Mouse (Mus musculus): ENCODE measurements around the gene Mrps12. TPM values are rescaled to one million over a fixed set of nuclear protein-coding genes. Genes with fewer than 3 reads are reported as not detected.

Mrps12 gene
- polyA plus RNA-seq, 1 experiment from 2014 or later = 153 TPM

- Histone ChIP-seq H3K4me3 (ENCODE audit: low read depth, low read length) (no peak overlapping the region), H3K9ac (replicated peaks; ENCODE audit: low read depth, low read length) (no peak overlapping the region), H3K27me3 (ENCODE audit: control insufficient read depth, insufficient read depth, low read length) (no peaks in the 10 kb centered on the region), H3K4me1 (ENCODE audit: control insufficient read depth, insufficient read depth, low read length) (peaks cover 5% of the 10 kb centered on the region; the same call in 1 of the 2 replicates), H3K4me2 (replicated peaks; ENCODE audit: low read depth, low read length) (no peak overlapping the region), H3K36me3 (ENCODE audit: control insufficient read depth, insufficient read depth, low read length) (peaks cover 12% of the 10 kb centered on the region), H3K9me3 (ENCODE audit: control insufficient read depth, low read depth, low read length) (no peaks in the 10 kb centered on the region), H3K27ac (ENCODE audit: low read length) (peak overlapping the region; percentile 55; the same call in 1 of the 2 replicates)
- peak; percentile 70; the same call in 1 of the 2 replicates for ATAC-seq (ENCODE audit: insufficient number of reproducible peaks, insufficient read depth, low FRiP score, low read depth)
- WGBS = 39% methylated on average over 6 of the region's 6 CpGs
Observed at GRCm38 (mm10) chr7:28780067-28780658, 38.5 kb upstream of the Mrps12 start.

GRCm38 (mm10) chr7:28778825-28779224 is 37.2 kb upstream of the Mrps12 start:
- Histone ChIP-seq H3K9me3 (ENCODE audit: control insufficient read depth, low read depth, low read length) (no peaks in the 10 kb centered on the region), H3K4me1 (ENCODE audit: control insufficient read depth, insufficient read depth, low read length) (peaks cover 5% of the 10 kb centered on the region; the same call in 1 of the 2 replicates), H3K27me3 (ENCODE audit: control insufficient read depth, insufficient read depth, low read length) (no peaks in the 10 kb centered on the region), H3K4me3 (ENCODE audit: low read depth, low read length) (no peak overlapping the region), H3K9ac (replicated peaks; ENCODE audit: low read depth, low read length) (no peak overlapping the region), H3K4me2 (replicated peaks; ENCODE audit: low read depth, low read length) (no peak overlapping the region), H3K27ac (ENCODE audit: low read length) (no peak overlapping the region), H3K36me3 (ENCODE audit: control insufficient read depth, insufficient read depth, low read length) (peaks cover 9% of the 10 kb centered on the region)
- ATAC-seq (ENCODE audit: insufficient number of reproducible peaks, insufficient read depth, low FRiP score, low read depth) = no peak
- WGBS = 77% methylated on average over 9 of the region's 9 CpGs

GRCm38 (mm10) chr7:28775129-28775528 is 33.5 kb upstream of the Mrps12 start:
- Histone ChIP-seq H3K9ac (replicated peaks; ENCODE audit: low read depth, low read length) (no peak overlapping the region), H3K9me3 (ENCODE audit: control insufficient read depth, low read depth, low read length) (no peaks in the 10 kb centered on the region), H3K4me3 (ENCODE audit: low read depth, low read length) (no peak overlapping the region), H3K27me3 (ENCODE audit: control insufficient read depth, insufficient read depth, low read length) (no peaks in the 10 kb centered on the region), H3K4me2 (replicated peaks; ENCODE audit: low read depth, low read length) (no peak overlapping the region), H3K36me3 (ENCODE audit: control insufficient read depth, insufficient read depth, low read length) (peaks cover 10% of the 10 kb centered on the region), H3K27ac (ENCODE audit: low read length) (no peak overlapping the region), H3K4me1 (ENCODE audit: control insufficient read depth, insufficient read depth, low read length) (peaks cover under 1% of the 10 kb centered on the region; the same call in 1 of the 2 replicates)
- WGBS = 86% methylated on average over 7 of the region's 7 CpGs
- ATAC-seq (ENCODE audit: insufficient number of reproducible peaks, insufficient read depth, low FRiP score, low read depth) = no peak

- ATAC-seq (ENCODE audit: insufficient number of reproducible peaks, insufficient read depth, low FRiP score, low read depth) = no peak
- H3K9ac ChIP-seq (replicated peaks; ENCODE audit: low read depth, low read length) = no peak overlapping the region
- no peak overlapping the region for H3K4me2 ChIP-seq (replicated peaks; ENCODE audit: low read depth, low read length)
- H3K27ac ChIP-seq (ENCODE audit: low read length) = no peak overlapping the region
- H3K4me1 ChIP-seq (ENCODE audit: control insufficient read depth, insufficient read depth, low read length) = no peaks in the 10 kb centered on the region
- no peaks in the 10 kb centered on the region for H3K9me3 ChIP-seq (ENCODE audit: control insufficient read depth, low read depth, low read length)
- 86% methylated on average over 12 of the region's 12 CpGs for WGBS
- H3K36me3 ChIP-seq (ENCODE audit: control insufficient read depth, insufficient read depth, low read length) = peaks cover 10% of the 10 kb centered on the region
- H3K27me3 ChIP-seq (ENCODE audit: control insufficient read depth, insufficient read depth, low read length) = no peaks in the 10 kb centered on the region
- H3K4me3 ChIP-seq (ENCODE audit: low read depth, low read length) = no peak overlapping the region
Observed at GRCm38 (mm10) chr7:28774164-28774563, 32.5 kb upstream of the Mrps12 start.

- H3K27ac ChIP-seq (ENCODE audit: low read length) = no peak overlapping the region
- H3K27me3 ChIP-seq (ENCODE audit: control insufficient read depth, insufficient read depth, low read length) = no peaks in the 10 kb centered on the region
- no peak overlapping the region for H3K4me3 ChIP-seq (ENCODE audit: low read depth, low read length)
- H3K4me1 ChIP-seq (ENCODE audit: control insufficient read depth, insufficient read depth, low read length) = no peaks in the 10 kb centered on the region
- H3K9me3 ChIP-seq (ENCODE audit: control insufficient read depth, low read depth, low read length) = no peaks in the 10 kb centered on the region
- peaks cover 10% of the 10 kb centered on the region for H3K36me3 ChIP-seq (ENCODE audit: control insufficient read depth, insufficient read depth, low read length)
- 62% methylated on average over 3 of the region's 3 CpGs for WGBS
- H3K9ac ChIP-seq (replicated peaks; ENCODE audit: low read depth, low read length) = no peak overlapping the region
- no peak for ATAC-seq (ENCODE audit: insufficient number of reproducible peaks, insufficient read depth, low FRiP score, low read depth)
- H3K4me2 ChIP-seq (replicated peaks; ENCODE audit: low read depth, low read length) = no peak overlapping the region
Observed at GRCm38 (mm10) chr7:28773163-28773562, 31.5 kb upstream of the Mrps12 start.

GRCm38 (mm10) chr7:28771867-28772266 is 30.2 kb upstream of the Mrps12 start:
- H3K9me3 ChIP-seq (ENCODE audit: control insufficient read depth, low read depth, low read length) = no peaks in the 10 kb centered on the region
- H3K4me1 ChIP-seq (ENCODE audit: control insufficient read depth, insufficient read depth, low read length) = peaks cover 8% of the 10 kb centered on the region
- no peaks in the 10 kb centered on the region for H3K27me3 ChIP-seq (ENCODE audit: control insufficient read depth, insufficient read depth, low read length)
- no peak overlapping the region for H3K4me3 ChIP-seq (ENCODE audit: low read depth, low read length)
- 90% methylated on average over 11 of the region's 11 CpGs for WGBS
- H3K4me2 ChIP-seq (replicated peaks; ENCODE audit: low read depth, low read length) = no peak overlapping the region
- no peak for ATAC-seq (ENCODE audit: insufficient number of reproducible peaks, insufficient read depth, low FRiP score, low read depth)
- H3K36me3 ChIP-seq (ENCODE audit: control insufficient read depth, insufficient read depth, low read length) = peaks cover 4% of the 10 kb centered on the region
- H3K27ac ChIP-seq (ENCODE audit: low read length) = no peak overlapping the region
- no peak overlapping the region for H3K9ac ChIP-seq (replicated peaks; ENCODE audit: low read depth, low read length)

GRCm38 (mm10) chr7:28770309-28770708 is 28.7 kb upstream of the Mrps12 start:
- ATAC-seq (ENCODE audit: insufficient number of reproducible peaks, insufficient read depth, low FRiP score, low read depth) = no peak
- Histone ChIP-seq H3K27ac (ENCODE audit: low read length) (no peak overlapping the region), H3K36me3 (ENCODE audit: control insufficient read depth, insufficient read depth, low read length) (peaks cover 4% of the 10 kb centered on the region; the same call in 1 of the 2 replicates), H3K9me3 (ENCODE audit: control insufficient read depth, low read depth, low read length) (no peaks in the 10 kb centered on the region), H3K4me1 (ENCODE audit: control insufficient read depth, insufficient read depth, low read length) (peaks cover 13% of the 10 kb centered on the region), H3K9ac (replicated peaks; ENCODE audit: low read depth, low read length) (no peak overlapping the region), H3K4me2 (replicated peaks; ENCODE audit: low read depth, low read length) (no peak overlapping the region), H3K4me3 (ENCODE audit: low read depth, low read length) (no peak overlapping the region), H3K27me3 (ENCODE audit: control insufficient read depth, insufficient read depth, low read length) (no peaks in the 10 kb centered on the region)
- 91% methylated on average over 3 of the region's 3 CpGs for WGBS

- Histone ChIP-seq H3K4me1 (ENCODE audit: control insufficient read depth, insufficient read depth, low read length) (peaks cover 14% of the 10 kb centered on the region), H3K27ac (ENCODE audit: low read length) (no peak overlapping the region), H3K36me3 (ENCODE audit: control insufficient read depth, insufficient read depth, low read length) (peaks cover 4% of the 10 kb centered on the region; the same call in 1 of the 2 replicates), H3K9ac (replicated peaks; ENCODE audit: low read depth, low read length) (no peak overlapping the region), H3K4me3 (ENCODE audit: low read depth, low read length) (no peak overlapping the region), H3K4me2 (replicated peaks; ENCODE audit: low read depth, low read length) (no peak overlapping the region), H3K27me3 (ENCODE audit: control insufficient read depth, insufficient read depth, low read length) (no peaks in the 10 kb centered on the region), H3K9me3 (ENCODE audit: control insufficient read depth, low read depth, low read length) (no peaks in the 10 kb centered on the region)
- ATAC-seq (ENCODE audit: insufficient number of reproducible peaks, insufficient read depth, low FRiP score, low read depth) = no peak
- 93% methylated on average over 9 of the region's 9 CpGs for WGBS
Observed at GRCm38 (mm10) chr7:28769414-28769958, 27.9 kb upstream of the Mrps12 start.
